Mouse (Mus musculus): ENCODE data around the gene Mmp7. TPM values are rescaled to one million over a fixed set of nuclear protein-coding genes. Genes with fewer than 3 reads are reported as not detected.

The Mmp7 gene
- polyA plus RNA-seq (2015; fragmentation: Nextera tagmentation; extraction: Ambion mirVana), result not detected in 2 replicates

- no peaks in the 10 kb centered on the region for H3K9me3 ChIP-seq (replicated peaks)
- no peak for ATAC-seq
- 91% methylated on average over 1 of the region's 1 CpGs for WGBS
Observed at GRCm38 (mm10) chr9:7691790-7692189, at the start of gene Mmp7. Gene Mmp7, plus strand, starts transcription at chr9:7692090.

DNA sequence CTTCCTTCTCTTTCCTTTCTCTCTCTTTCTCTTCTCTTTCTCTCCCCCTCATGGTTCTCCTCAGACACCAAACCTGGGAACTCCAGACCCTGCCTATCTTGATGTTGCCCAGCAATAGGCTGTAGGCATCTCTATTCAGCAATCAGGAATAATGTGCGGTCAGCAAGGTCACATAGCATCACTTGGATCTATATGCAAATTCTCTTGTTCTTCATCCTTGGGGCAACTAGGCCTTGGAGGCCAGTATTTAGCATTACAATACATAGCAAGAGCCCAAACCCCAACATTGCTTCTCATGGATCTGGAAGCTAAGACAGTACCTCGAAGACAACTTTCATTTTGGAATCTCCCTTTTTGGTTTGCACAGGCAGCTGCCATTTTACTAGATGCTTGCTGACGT, 44.0 kb upstream of the Mmp7 start:
- Histone ChIP-seq H3K9ac (no peak overlapping the region), H3K27me3 (no peaks in the 10 kb centered on the region), H3K9me3 (replicated peaks) (no peaks in the 10 kb centered on the region), H3K36me3 (ENCODE audit: poor library complexity, severe bottlenecking) (no peaks in the 10 kb centered on the region), H3K4me1 (no peaks in the 10 kb centered on the region), H3K4me2 (no peak overlapping the region), H3K4me3 (no peak overlapping the region), H3K27ac (no peak overlapping the region)
- no peak for ATAC-seq
- 82% methylated on average over 3 of the region's 3 CpGs for WGBS

More at GRCm38 (mm10) chr9:7691790-7692189, at the start of gene Mmp7:
- Histone ChIP-seq H3K4me2 (no peak within 1 kb of the TSS), H3K9ac (no peak within 1 kb of the TSS), H3K36me3 (ENCODE audit: poor library complexity, severe bottlenecking) (no peaks in the 10 kb centered on the region), H3K4me1 (no peaks in the 10 kb centered on the region), H3K27me3 (no peaks in the 10 kb centered on the region), H3K4me3 (no peak within 1 kb of the TSS), H3K27ac (no peak within 1 kb of the TSS)

- no peaks in the 10 kb centered on the region for H3K36me3 ChIP-seq (ENCODE audit: poor library complexity, severe bottlenecking)
- H3K9me3 ChIP-seq (replicated peaks), result no peaks in the 10 kb centered on the region
- H3K9ac ChIP-seq, result no peak overlapping the region
- H3K27me3 ChIP-seq, result no peaks in the 10 kb centered on the region
- H3K4me2 ChIP-seq, result no peak overlapping the region
- ATAC-seq, result no peak
- no peak overlapping the region for H3K4me3 ChIP-seq
- no peaks in the 10 kb centered on the region for H3K4me1 ChIP-seq
- H3K27ac ChIP-seq, result no peak overlapping the region
- 83% methylated on average over 5 of the region's 5 CpGs for WGBS
Observed at GRCm38 (mm10) chr9:7650397-7651180, 41.3 kb upstream of the Mmp7 start.

DNA sequence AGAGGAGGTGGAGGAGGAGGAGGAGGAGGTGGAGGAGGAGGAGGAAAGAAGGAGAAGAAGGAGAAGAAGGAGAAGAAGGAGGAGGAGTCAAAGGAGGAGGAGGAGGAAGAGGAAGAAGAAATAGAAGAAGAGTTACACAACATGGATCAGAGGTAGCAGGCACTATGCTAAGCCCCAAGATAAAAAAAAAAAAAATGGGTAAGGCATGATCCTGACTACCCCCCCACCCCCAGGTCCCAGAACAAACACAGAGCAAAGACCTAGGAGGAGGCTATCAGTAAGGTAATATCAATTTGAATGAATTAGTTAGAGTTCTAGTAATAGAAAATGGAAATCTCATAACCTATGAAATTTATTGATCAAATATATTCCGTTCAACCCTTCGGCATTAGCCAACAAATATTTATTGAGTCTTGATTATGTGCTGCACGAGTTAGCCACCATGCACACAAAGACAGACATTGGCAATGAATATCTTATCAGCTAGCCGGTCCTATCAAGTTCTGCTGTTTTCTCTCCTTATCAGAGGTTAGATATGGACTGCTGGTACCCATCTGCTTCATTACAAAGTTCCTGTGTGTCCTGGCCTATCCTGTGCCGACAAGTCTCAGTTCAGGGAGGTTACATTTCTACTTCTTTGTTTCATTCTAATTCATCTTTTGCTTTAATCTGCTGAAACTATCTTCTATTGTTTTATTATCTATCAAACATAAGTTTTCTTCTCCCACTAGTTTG, 39.4 kb upstream of the Mmp7 start:
- 90% methylated on average over 5 of the region's 5 CpGs for WGBS
- Histone ChIP-seq H3K4me3 (no peak overlapping the region), H3K9ac (no peak overlapping the region), H3K36me3 (ENCODE audit: poor library complexity, severe bottlenecking) (no peaks in the 10 kb centered on the region), H3K4me2 (no peak overlapping the region), H3K9me3 (replicated peaks) (no peaks in the 10 kb centered on the region), H3K4me1 (no peaks in the 10 kb centered on the region), H3K27me3 (no peaks in the 10 kb centered on the region), H3K27ac (no peak overlapping the region)
- ATAC-seq, result no peak

DNA sequence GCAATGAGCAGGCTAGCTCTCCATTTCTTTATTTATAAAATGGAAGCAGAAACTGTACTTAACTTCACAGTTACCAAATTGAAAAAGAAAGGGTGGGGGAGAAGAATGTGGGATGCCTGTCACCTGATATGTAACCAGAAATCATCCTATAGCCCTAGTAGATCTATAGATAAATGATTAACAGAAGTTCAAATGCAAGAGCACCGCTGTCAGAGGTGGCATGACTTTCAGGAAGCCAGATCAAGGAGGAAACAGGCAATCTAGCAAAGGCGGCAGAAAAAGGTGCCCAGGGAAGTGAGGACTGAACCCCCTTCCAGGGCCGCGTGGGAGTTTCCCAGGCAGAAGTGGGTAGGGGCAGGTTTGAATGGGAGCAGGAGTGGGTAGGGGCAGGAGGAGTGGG, 33.9 kb upstream of the Mmp7 start:
- Histone ChIP-seq H3K27me3 (no peaks in the 10 kb centered on the region), H3K4me1 (no peaks in the 10 kb centered on the region), H3K4me3 (no peak overlapping the region), H3K27ac (no peak overlapping the region), H3K9ac (no peak overlapping the region), H3K36me3 (ENCODE audit: poor library complexity, severe bottlenecking) (no peaks in the 10 kb centered on the region), H3K9me3 (replicated peaks) (no peaks in the 10 kb centered on the region), H3K4me2 (no peak overlapping the region)
- WGBS, result 86% methylated on average over 4 of the region's 4 CpGs
- no peak for ATAC-seq

DNA sequence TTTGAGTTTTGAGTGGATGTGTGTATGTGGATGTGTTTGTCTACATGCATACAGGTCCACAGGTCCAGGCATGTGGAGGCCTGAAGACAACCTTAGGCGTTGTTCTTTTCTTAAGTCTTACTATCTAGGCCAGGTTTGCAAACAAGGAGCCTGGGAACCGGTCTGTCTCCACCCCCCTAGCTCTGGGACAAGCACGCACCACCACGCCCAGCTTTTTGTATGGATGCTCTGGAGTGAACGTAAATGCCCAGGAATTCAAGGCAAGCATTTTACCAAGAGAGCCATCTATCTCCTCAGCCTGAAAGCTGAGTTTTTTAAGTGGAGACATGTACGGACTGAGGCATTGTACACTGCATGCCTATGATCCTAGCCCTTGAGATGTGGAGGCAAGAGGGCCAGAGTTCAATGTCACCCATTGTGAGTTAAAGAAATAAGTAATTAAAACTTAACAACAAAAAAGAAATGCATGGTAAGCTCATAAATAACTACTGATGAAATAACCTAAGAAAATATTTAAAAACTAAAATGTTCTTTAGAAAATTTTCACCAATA, 32.3 kb upstream of the Mmp7 start:
- Histone ChIP-seq H3K27ac (no peak overlapping the region), H3K9me3 (replicated peaks) (no peaks in the 10 kb centered on the region), H3K4me1 (no peaks in the 10 kb centered on the region), H3K4me3 (no peak overlapping the region), H3K4me2 (no peak overlapping the region), H3K27me3 (no peaks in the 10 kb centered on the region), H3K36me3 (ENCODE audit: poor library complexity, severe bottlenecking) (no peaks in the 10 kb centered on the region), H3K9ac (no peak overlapping the region)
- ATAC-seq, result no peak
- WGBS, result 31% methylated on average over 6 of the region's 6 CpGs

- no peak for ATAC-seq
- Histone ChIP-seq H3K4me3 (no peak overlapping the region), H3K4me2 (no peak overlapping the region), H3K9me3 (replicated peaks) (no peaks in the 10 kb centered on the region), H3K4me1 (no peaks in the 10 kb centered on the region), H3K9ac (no peak overlapping the region), H3K27me3 (no peaks in the 10 kb centered on the region), H3K27ac (no peak overlapping the region), H3K36me3 (ENCODE audit: poor library complexity, severe bottlenecking) (no peaks in the 10 kb centered on the region)
- 100% methylated on average over 1 of the region's 1 CpGs for WGBS
Observed at GRCm38 (mm10) chr9:7661371-7661770, 30.5 kb upstream of the Mmp7 start.

GRCm38 (mm10) chr9:7669674-7670073, 22.2 kb upstream of the Mmp7 start:
- Histone ChIP-seq H3K36me3 (ENCODE audit: poor library complexity, severe bottlenecking) (no peaks in the 10 kb centered on the region), H3K27ac (no peak overlapping the region), H3K9ac (no peak overlapping the region), H3K27me3 (no peaks in the 10 kb centered on the region), H3K9me3 (replicated peaks) (no peaks in the 10 kb centered on the region), H3K4me3 (no peak overlapping the region), H3K4me2 (no peak overlapping the region), H3K4me1 (no peaks in the 10 kb centered on the region)
- no peak for ATAC-seq
- WGBS, result 92% methylated on average over 1 of the region's 1 CpGs

DNA sequence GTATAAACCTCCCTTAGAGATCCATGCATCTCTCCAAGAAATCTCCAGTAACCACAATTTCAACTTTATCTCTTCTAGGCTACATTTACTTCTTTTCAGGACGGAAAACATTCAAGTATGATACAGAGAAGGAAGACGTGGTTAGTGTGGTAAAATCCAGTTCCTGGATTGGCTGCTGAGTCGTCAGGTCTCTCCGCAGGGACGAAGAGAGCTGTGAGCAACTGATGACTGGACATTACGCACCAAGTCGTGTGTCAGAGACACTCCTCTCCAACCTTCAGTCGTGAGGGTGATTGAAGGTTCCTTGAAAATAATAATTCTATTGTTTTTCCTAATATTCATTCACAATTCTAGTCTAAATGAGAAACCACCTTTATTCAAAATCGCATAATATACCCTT, 18.9 kb upstream of the Mmp7 start:
- Histone ChIP-seq H3K27me3 (no peaks in the 10 kb centered on the region), H3K9ac (no peak overlapping the region), H3K4me2 (no peak overlapping the region), H3K4me1 (no peaks in the 10 kb centered on the region), H3K36me3 (ENCODE audit: poor library complexity, severe bottlenecking) (no peaks in the 10 kb centered on the region), H3K27ac (no peak overlapping the region), H3K9me3 (replicated peaks) (no peaks in the 10 kb centered on the region), H3K4me3 (no peak overlapping the region)
- WGBS, result 85% methylated on average over 9 of the region's 9 CpGs
- ATAC-seq, result no peak

- no peak for ATAC-seq
- WGBS, result 86% methylated on average over 2 of the region's 2 CpGs
- Histone ChIP-seq H3K27ac (no peak overlapping the region), H3K4me3 (no peak overlapping the region), H3K27me3 (no peaks in the 10 kb centered on the region), H3K36me3 (ENCODE audit: poor library complexity, severe bottlenecking) (no peaks in the 10 kb centered on the region), H3K4me1 (no peaks in the 10 kb centered on the region), H3K4me2 (no peak overlapping the region), H3K9me3 (replicated peaks) (no peaks in the 10 kb centered on the region), H3K9ac (no peak overlapping the region)
Observed at GRCm38 (mm10) chr9:7678154-7678837, 13.6 kb upstream of the Mmp7 start.

- no peak overlapping the region for H3K9ac ChIP-seq
- 92% methylated on average over 9 of the region's 9 CpGs for WGBS
- H3K27me3 ChIP-seq, result no peaks in the 10 kb centered on the region
- no peak overlapping the region for H3K4me3 ChIP-seq
- no peak overlapping the region for H3K27ac ChIP-seq
- no peak for ATAC-seq
- no peak overlapping the region for H3K4me2 ChIP-seq
- H3K4me1 ChIP-seq, result no peaks in the 10 kb centered on the region
- H3K36me3 ChIP-seq (ENCODE audit: poor library complexity, severe bottlenecking), result no peaks in the 10 kb centered on the region
- H3K9me3 ChIP-seq (replicated peaks), result no peaks in the 10 kb centered on the region
Observed at GRCm38 (mm10) chr9:7682081-7682618, 9.7 kb upstream of the Mmp7 start.

- Histone ChIP-seq H3K4me1 (no peaks in the 10 kb centered on the region), H3K9me3 (replicated peaks) (no peaks in the 10 kb centered on the region), H3K36me3 (ENCODE audit: poor library complexity, severe bottlenecking) (no peaks in the 10 kb centered on the region), H3K27me3 (no peaks in the 10 kb centered on the region), H3K27ac (no peak overlapping the region), H3K4me3 (no peak overlapping the region), H3K4me2 (no peak overlapping the region), H3K9ac (no peak overlapping the region)
- 79% methylated on average over 2 of the region's 2 CpGs for WGBS
- no peak for ATAC-seq
Observed at GRCm38 (mm10) chr9:7686024-7686423, 5.9 kb upstream of the Mmp7 start.

Measured in forebrain, embryonic 13.5 days (tissue).